Mouse (Mus musculus) monocyte, adult 2 months (primary cell): ENCODE data around the gene Hoxb3.

ENCODE experiments used
- DNase-seq, 2 experiments: peaks; one replicate each; pipeline ENCODE4 v3.0.0; 2022; ENCODE audit warnings: low spot score in 2 of 2, low read depth in 1 of 2

Gene Hoxb3

DNA sequence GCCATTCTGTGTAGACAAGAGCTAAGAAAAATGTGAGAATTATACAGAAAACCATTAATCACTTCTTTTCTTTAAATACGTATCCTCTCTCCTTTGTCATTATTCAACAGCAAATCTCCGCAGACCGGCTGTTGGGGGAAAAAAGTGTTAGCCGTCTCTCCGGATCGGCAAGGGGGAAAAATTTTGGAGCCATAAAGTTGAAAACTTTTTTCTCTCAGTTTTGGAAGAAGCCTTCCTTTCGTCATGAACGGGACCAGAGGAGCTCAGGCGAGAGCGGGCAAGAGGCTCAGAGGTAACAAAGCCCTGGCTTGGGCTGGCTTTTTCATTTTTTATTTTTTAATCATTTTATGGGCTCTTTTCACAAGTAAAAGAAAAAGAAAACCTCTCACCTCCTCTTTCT lies at the start of gene Hoxb3:
Hoxb3 (plus strand) TSS at position 173 of the 400 bp plus-strand sequence.
- no peak for DNase-seq

- no peak for DNase-seq
Observed at GRCm38 (mm10) chr11:96274428-96274827, 48.7 kb upstream of the Hoxb3 start.

- DNase-seq: no peak
Observed at GRCm38 (mm10) chr11:96275896-96276295, 47.2 kb upstream of the Hoxb3 start.

- DNase-seq: no peak
Observed at GRCm38 (mm10) chr11:96277151-96278044, 45.7 kb upstream of the Hoxb3 start.

- no peak for DNase-seq
Observed at GRCm38 (mm10) chr11:96278324-96278723, 44.8 kb upstream of the Hoxb3 start.

GRCm38 (mm10) chr11:96278773-96279172 lies 44.4 kb upstream of the Hoxb3 start:
- peak in 1 of 2 experiments; percentile 56 for DNase-seq

DNA sequence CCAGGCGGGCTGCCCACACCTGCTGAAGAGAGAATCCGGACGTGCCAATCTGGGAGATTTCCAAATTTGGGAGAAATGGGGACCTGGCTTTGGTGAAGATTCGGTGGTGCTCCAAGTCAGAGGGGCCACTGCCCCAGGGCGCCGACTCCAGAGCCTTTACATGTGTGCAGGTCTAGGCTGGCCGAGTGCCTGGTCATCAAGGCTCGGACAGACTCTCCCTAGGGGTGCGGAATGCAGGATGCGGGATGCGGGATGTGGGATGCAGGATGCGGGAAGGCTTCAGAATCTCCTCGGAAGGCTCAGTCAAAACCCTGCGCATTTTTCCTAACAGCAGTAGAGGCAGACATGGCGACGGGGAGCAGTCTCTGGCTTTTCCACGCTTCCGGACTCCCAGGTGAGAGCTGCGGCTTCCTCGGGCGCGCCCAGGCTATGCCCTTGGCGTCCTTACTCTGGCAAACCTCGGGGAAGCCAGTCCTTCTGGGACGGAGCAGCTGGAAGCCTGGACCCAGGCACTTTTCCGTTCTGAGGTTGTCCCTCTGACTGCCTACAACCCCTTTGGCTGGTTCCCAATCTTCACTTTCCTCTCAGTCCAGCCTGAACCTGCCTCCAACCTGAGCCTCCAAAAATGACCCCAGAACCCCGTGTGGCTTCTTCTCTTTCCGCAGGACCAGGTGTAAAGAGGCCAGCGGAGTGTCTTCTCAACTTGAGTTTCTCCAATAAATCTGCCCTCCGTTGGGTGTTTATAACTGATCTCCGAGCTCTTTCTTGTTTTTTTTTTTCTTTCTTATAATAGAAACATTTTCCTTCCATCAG lies 43.5 kb upstream of the Hoxb3 start:
- DNase-seq: no peak

- no peak for DNase-seq
Observed at GRCm38 (mm10) chr11:96280399-96281378, 42.4 kb upstream of the Hoxb3 start.

- no peak for DNase-seq
Observed at GRCm38 (mm10) chr11:96281396-96281795, 41.7 kb upstream of the Hoxb3 start.

DNA sequence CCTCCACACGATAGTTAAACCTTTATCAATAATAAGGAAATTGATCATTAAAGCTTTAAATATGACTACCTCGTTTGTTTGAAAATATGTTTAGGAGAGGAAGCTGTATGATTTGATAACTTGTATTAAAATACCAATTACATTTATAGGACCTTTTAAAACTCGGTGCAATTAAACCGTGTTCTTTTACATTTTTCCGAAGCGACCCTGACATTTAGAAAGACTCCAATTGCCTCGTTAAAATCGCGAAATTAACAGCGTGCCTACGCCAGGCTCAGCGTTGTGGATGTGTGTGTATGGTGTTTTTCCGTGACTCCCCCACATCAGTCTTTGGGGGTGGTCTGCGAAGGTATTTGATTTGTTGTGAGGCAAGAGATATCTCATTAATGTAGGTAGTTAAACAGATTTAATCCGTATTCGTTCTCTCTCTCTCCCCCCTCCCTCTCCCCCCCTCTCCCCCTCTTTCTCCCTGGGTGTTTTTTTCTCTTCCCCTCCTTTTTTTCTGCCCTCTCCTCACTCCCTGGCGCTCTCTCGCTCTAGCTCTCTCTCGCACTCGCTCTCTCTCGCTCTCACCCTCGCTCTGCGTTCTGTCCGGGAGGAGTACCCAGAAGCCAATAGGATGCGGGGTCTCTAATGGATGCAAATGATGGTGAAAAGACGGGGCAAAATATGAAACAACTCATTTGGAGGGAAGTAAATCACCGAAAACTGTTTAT lies 41.1 kb upstream of the Hoxb3 start, which contains the start of gene Hoxb8:
Hoxb8 (plus strand) TSS at position 51 of the 716 bp plus-strand sequence.
- DNase-seq: no peak

DNA sequence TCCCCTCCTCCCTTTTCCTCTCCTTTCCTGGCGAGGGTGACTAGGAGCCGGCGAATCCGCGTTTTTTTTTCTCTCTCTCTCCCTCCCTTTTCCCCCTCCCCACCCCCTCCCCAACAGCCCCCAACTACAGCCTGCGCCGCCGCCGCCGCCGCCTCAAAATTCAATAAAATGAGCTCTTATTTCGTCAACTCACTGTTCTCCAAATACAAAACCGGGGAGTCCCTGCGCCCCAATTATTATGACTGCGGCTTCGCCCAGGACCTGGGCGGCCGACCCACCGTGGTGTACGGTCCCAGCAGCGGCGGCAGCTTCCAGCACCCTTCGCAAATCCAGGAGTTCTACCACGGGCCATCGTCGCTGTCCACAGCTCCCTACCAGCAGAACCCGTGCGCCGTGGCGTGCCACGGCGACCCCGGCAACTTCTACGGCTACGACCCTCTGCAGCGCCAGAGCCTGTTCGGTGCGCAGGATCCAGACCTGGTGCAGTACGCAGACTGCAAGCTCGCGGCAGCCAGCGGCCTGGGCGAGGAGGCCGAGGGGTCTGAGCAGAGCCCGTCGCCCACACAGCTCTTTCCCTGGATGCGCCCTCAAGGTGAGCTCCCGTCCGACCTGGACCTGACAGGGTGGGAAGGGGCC lies 40.2 kb upstream of the Hoxb3 start:
- no peak for DNase-seq

- DNase-seq: no peak
Observed at GRCm38 (mm10) chr11:96284041-96284749, 38.9 kb upstream of the Hoxb3 start.

DNA sequence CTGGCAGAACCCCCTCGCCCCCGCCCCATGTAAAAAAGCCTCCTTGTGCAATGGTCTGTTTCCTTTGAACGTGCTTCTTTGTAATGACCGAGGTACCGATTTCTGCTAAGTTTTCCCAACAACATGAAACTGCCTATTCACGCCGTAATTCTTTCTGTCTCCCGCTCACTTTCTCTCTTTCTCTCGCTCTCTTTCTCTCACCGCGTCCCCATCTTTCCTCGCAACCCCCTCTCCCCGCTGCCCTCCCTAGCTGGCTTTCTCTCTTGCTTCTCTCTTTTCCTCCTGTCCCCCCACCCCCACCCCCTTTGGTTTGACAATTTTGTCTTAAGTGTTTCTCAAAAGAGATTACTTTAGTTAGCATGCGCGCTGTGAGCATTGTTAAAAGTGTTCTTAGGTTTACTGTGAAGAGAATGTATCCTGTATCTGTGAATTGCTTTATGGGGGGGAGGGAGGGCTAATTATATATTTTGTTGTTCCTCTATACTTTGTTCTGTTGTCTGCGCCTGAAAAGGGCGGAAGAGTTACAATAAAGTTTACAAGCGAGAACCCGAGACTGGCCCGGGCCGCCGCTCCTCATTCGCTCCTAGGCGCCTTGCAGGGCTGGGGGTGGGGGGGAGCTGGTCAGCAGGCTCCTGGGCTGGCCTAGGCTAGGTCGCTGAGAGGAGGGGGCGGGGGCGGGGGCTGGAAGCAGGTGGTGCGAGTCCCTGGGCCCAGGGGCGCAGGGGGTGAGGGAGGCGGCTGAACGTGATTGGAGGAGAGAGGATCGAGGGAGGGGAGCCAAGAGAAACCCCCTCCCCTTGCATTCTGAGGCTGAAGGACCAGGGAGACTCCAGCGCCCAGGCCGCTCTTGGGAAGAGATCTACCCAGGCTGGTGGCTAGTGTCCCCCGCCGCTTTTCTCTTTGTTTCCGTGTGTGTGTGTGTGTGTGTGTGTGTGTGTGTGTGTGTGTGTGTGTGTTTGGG lies 38.1 kb upstream of the Hoxb3 start:
- DNase-seq: no peak

GRCm38 (mm10) chr11:96285771-96286738 lies 37.1 kb upstream of the Hoxb3 start, which contains the start of gene Hoxb7:
Hoxb7 (plus strand) TSS chr11:96286623.
- no peak for DNase-seq

GRCm38 (mm10) chr11:96286739-96287385 lies 36.3 kb upstream of the Hoxb3 start:
- no peak for DNase-seq

DNA sequence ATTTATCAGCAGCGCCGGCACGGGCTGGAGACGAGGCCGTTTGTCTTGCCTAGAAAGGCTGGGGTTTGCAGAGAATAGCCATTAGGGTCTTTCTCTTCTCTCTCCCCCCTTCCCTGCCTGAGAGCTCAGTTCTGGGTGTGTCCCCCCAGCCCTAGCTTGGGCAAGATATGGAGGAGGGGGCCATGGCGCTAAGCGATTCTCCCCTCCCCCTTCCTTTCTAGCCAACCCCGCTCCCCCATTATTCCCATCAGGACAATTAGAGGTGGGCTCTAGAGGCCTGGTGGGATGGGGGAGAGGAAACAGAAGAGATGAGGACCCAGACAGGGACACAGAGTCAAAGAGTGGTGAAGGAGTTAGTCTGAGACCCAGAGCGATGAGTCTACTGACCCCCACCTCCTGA lies 35.7 kb upstream of the Hoxb3 start:
- DNase-seq: no peak
